15 mouse cellular contexts compared by ENCODE assay signal in genomic region chr9:105880743-105881142, GRCm38 (mm10). TPM values are rescaled to one million over a fixed set of nuclear protein-coding genes. Genes with fewer than 3 reads are reported as not detected.
DNase-seq lines count a peak whose midpoint lies in the region; TF ChIP-seq lines count a peak whose summit lies in the region.
"Had no signal": no experiment of that assay in that cellular context is flagged by ENCODE, and none has a peak within 500 bp of the region (broad histone marks: within the 10 kb centered on the region; RNA-seq: fewer than 3 reads in every experiment).

No protein-coding gene starts in this region.

- TF ChIP-seq CTCF in gastrocnemius, adult 2 months (IDR thresholded peaks at IDR 0.05), result no peak

- no peak overlapping the region for H3K27ac ChIP-seq in gastrocnemius, adult 2 months
- H3K27ac ChIP-seq: limb, embryonic 12.5 days had no signal

- no peak overlapping the region for H3K4me3 ChIP-seq in gastrocnemius, adult 2 months
- H3K4me3 ChIP-seq: limb, embryonic 12.5 days; megakaryocyte, embryonic 14.5 days; myocyte had no signal

- intact Hi-C loops in gastrocnemius, adult 2 months (cut with DNase I), result no loop called here

- peak; percentile 41 for DNase-seq in gastrocnemius, adult 2 months
- DNase-seq in gastrocnemius, postnatal 10 days, result no peak
- DNase-seq in ovary, adult 18-20 months (ENCODE audit: low spot score), result peak; percentile 15
- no peak for DNase-seq in ovary, postnatal 14 days (ENCODE audit: low spot score)
- peak; percentile 64 for DNase-seq in kidney, postnatal 14 days
- no peak for DNase-seq in right cerebral cortex, postnatal 14 days
- no peak for DNase-seq in embryo, embryonic 9.5 days (ENCODE audit: extremely low spot score)
- DNase-seq in embryo, embryonic 10 days (ENCODE audit: low spot score), result no peak
- DNase-seq: cerebellum, adult 11 months; embryo, embryonic 11 days; layer of hippocampus, postnatal 36 days; spleen, adult 18-20 months had no signal

RNA-seq across cellular contexts. Expression of gene Col6a6, which starts 52.8 kb away (rescaled TPM):
- 1 to 10 TPM; 1.5 to 1.9 TPM for total RNA-seq in gastrocnemius, adult 2 months (2021)
- 10 to 100 TPM; 32.5 to 45.0 TPM for total RNA-seq in gastrocnemius, postnatal 10 days (2021)

Comparison
In these comparisons a context has a peak if more than half of its experiments do, and no peak if none do; other contexts are left out.
1. DNase-seq: peak in gastrocnemius, adult 2 months (single experiment), ovary, adult 18-20 months (single experiment) and kidney, postnatal 14 days (single experiment); none in gastrocnemius, postnatal 10 days (single experiment), ovary, postnatal 14 days (single experiment), right cerebral cortex, postnatal 14 days (single experiment), embryo, embryonic 9.5 days (single experiment) and embryo, embryonic 10 days (single experiment).
2. RNA of gene Col6a6, which starts 52.8 kb away (total RNA-seq): 32.5 to 45.0 TPM in gastrocnemius, postnatal 10 days; 1.5 to 1.9 TPM in gastrocnemius, adult 2 months; every median in the first group is over 10 times any median in the second.